16 mouse cellular contexts compared by ENCODE assay signal in genomic region chr11:43417201-43417600, GRCm38 (mm10). TPM values are rescaled to one million over a fixed set of nuclear protein-coding genes. Genes with fewer than 3 reads are reported as not detected.
DNase-seq lines count a peak whose midpoint lies in the region; ATAC-seq and TF ChIP-seq lines count a peak whose summit lies in the region.
"Had no signal": no experiment of that assay in that cellular context is flagged by ENCODE, and none has a peak within 500 bp of the region (broad histone marks: within the 10 kb centered on the region; RNA-seq: fewer than 3 reads in every experiment).

No protein-coding gene starts in this region.

- H3K4me2 ChIP-seq in kidney, embryonic 15.5 days = no peak overlapping the region
- no peak overlapping the region for H3K4me2 ChIP-seq in hindbrain, embryonic 12.5 days (replicated peaks)
- no peak overlapping the region for H3K4me2 ChIP-seq in hindbrain, postnatal 0 days (ENCODE audit: low read depth, low read length)
- no peak overlapping the region for H3K4me2 ChIP-seq in midbrain, embryonic 15.5 days
- H3K4me2 ChIP-seq: heart, embryonic 13.5 days; liver, embryonic 12.5 days had no signal

- no peak for TF ChIP-seq CTCF in hindbrain, postnatal 0 days (IDR thresholded peaks at IDR 0.05; ENCODE audit: low read depth)

- DNase-seq in kidney, postnatal 36 days = no peak
- no peak for DNase-seq in hindbrain, postnatal 0 days (ENCODE audit: low spot score)
- no peak for DNase-seq in layer of hippocampus, adult 11-12 months (ENCODE audit: low spot score)
- DNase-seq in urinary bladder, postnatal 4 days (ENCODE audit: low spot score in 2 of 2) = no peak
- DNase-seq: adrenal gland, postnatal 14 days; gastrocnemius, postnatal 36 days had no signal

- H3K9ac ChIP-seq in kidney, embryonic 15.5 days = no peak overlapping the region
- H3K9ac ChIP-seq in hindbrain, embryonic 12.5 days = no peak overlapping the region
- H3K9ac ChIP-seq in hindbrain, postnatal 0 days (replicated peaks; ENCODE audit: low read length) = no peak overlapping the region
- H3K9ac ChIP-seq in midbrain, embryonic 15.5 days = no peak overlapping the region
- H3K9ac ChIP-seq: heart, embryonic 13.5 days; liver, embryonic 12.5 days had no signal

- no peak overlapping the region for H3K4me3 ChIP-seq in kidney, embryonic 15.5 days (replicated peaks)
- H3K4me3 ChIP-seq in hindbrain, embryonic 12.5 days = no peak overlapping the region
- no peak overlapping the region for H3K4me3 ChIP-seq in hindbrain, postnatal 0 days (ENCODE audit: low read length)
- no peak overlapping the region for H3K4me3 ChIP-seq in midbrain, embryonic 15.5 days
- H3K4me3 ChIP-seq: heart, embryonic 13.5 days; layer of hippocampus, adult 2 months; liver, embryonic 12.5 days had no signal

- 44% methylated on average over 7 of the region's 7 CpGs for WGBS in kidney, embryonic 15.5 days
- 41% methylated on average over 7 of the region's 7 CpGs for WGBS in hindbrain, embryonic 12.5 days
- 28% methylated on average over 7 of the region's 7 CpGs for WGBS in hindbrain, postnatal 0 days
- WGBS in midbrain, embryonic 15.5 days = 27% methylated on average over 7 of the region's 7 CpGs

- no peaks in the 10 kb centered on the region for H3K27me3 ChIP-seq in kidney, embryonic 15.5 days
- H3K27me3 ChIP-seq in hindbrain, embryonic 12.5 days = no peaks in the 10 kb centered on the region
- H3K27me3 ChIP-seq in hindbrain, postnatal 0 days (ENCODE audit: insufficient read depth, low read length) = no peaks in the 10 kb centered on the region
- H3K27me3 ChIP-seq in midbrain, embryonic 15.5 days (replicated peaks) = no peaks in the 10 kb centered on the region
- H3K27me3 ChIP-seq: heart, embryonic 13.5 days; liver, embryonic 12.5 days had no signal

- ATAC-seq in kidney, embryonic 15.5 days (replicated peaks; ENCODE audit: low FRiP score) = peak; percentile 75; the same call in 1 of the 2 replicates
- peak; percentile 49; the same call in 1 of the 2 replicates for ATAC-seq in hindbrain, embryonic 12.5 days (ENCODE audit: low FRiP score)
- ATAC-seq in hindbrain, postnatal 0 days = peak; percentile 72
- peak; percentile 63; the same call in 1 of the 2 replicates for ATAC-seq in midbrain, embryonic 15.5 days (replicated peaks)
- ATAC-seq: CD4-positive, CD25-positive, alpha-beta regulatory T cell, adult 4 months; liver, embryonic 12.5 days; lung, postnatal 0 days had no signal

- no peaks in the 10 kb centered on the region for H3K4me1 ChIP-seq in kidney, embryonic 15.5 days
- H3K4me1 ChIP-seq in hindbrain, embryonic 12.5 days = peaks cover 10% of the 10 kb centered on the region; the same call in 1 of the 2 replicates
- H3K4me1 ChIP-seq in hindbrain, postnatal 0 days (ENCODE audit: insufficient read depth, low read length) = no peaks in the 10 kb centered on the region
- no peaks in the 10 kb centered on the region for H3K4me1 ChIP-seq in midbrain, embryonic 15.5 days
- H3K4me1 ChIP-seq: heart, embryonic 13.5 days; liver, embryonic 12.5 days had no signal

- H3K9me3 ChIP-seq in kidney, embryonic 15.5 days (replicated peaks) = no peaks in the 10 kb centered on the region
- no peaks in the 10 kb centered on the region for H3K9me3 ChIP-seq in hindbrain, embryonic 12.5 days (replicated peaks)
- no peaks in the 10 kb centered on the region for H3K9me3 ChIP-seq in hindbrain, postnatal 0 days (ENCODE audit: low read length)
- no peaks in the 10 kb centered on the region for H3K9me3 ChIP-seq in midbrain, embryonic 15.5 days
- H3K9me3 ChIP-seq: heart, embryonic 13.5 days; liver, embryonic 12.5 days had no signal

- no peak overlapping the region for H3K27ac ChIP-seq in kidney, embryonic 15.5 days
- H3K27ac ChIP-seq in hindbrain, embryonic 12.5 days = no peak overlapping the region
- no peak overlapping the region for H3K27ac ChIP-seq in hindbrain, postnatal 0 days
- no peak overlapping the region for H3K27ac ChIP-seq in midbrain, embryonic 15.5 days
- H3K27ac ChIP-seq: heart, embryonic 13.5 days; layer of hippocampus, adult 2 months; liver, embryonic 12.5 days had no signal

- H3K36me3 ChIP-seq in kidney, embryonic 15.5 days = peaks cover 7% of the 10 kb centered on the region; the same call in 1 of the 2 replicates
- H3K36me3 ChIP-seq in hindbrain, embryonic 12.5 days = 0 out of 2 replicates have a peak, but pooled peaks cover 4% of the 10 kb centered on the region
- no peaks in the 10 kb centered on the region for H3K36me3 ChIP-seq in hindbrain, postnatal 0 days (ENCODE audit: insufficient read depth, low read length)
- no peaks in the 10 kb centered on the region for H3K36me3 ChIP-seq in midbrain, embryonic 15.5 days (replicated peaks)

RNA-seq across cellular contexts. Expression of gene Pttg1, which starts 8.8 kb away (rescaled TPM):
- 100 and 113 TPM in 2 replicates for polyA plus RNA-seq in kidney, embryonic 15.5 days (2015; fragmentation: Nextera tagmentation; extraction: Ambion mirVana)
- 69.8 and 85.6 TPM in 2 replicates for polyA plus RNA-seq in hindbrain, embryonic 12.5 days (2016; fragmentation: Nextera tagmentation; extraction: Ambion mirVana)
- total RNA-seq in hindbrain, postnatal 0 days (2014; rRNA removed) = 21.6 and 23.6 TPM in 2 replicates
- polyA plus RNA-seq in hindbrain, postnatal 0 days (2015; fragmentation: Nextera tagmentation; extraction: Ambion mirVana) = 80.5 and 86.8 TPM in 2 replicates
- 37.4 and 43.8 TPM in 2 replicates for polyA plus RNA-seq in midbrain, embryonic 15.5 days (2015; fragmentation: Nextera tagmentation; extraction: Ambion mirVana)

RNA-seq across cellular contexts. Expression of gene Slu7, which starts 16.3 kb away (rescaled TPM):
- polyA plus RNA-seq in kidney, embryonic 15.5 days (2015; fragmentation: Nextera tagmentation; extraction: Ambion mirVana) = 59.6 and 61.8 TPM in 2 replicates
- 74.0 and 75.0 TPM in 2 replicates for polyA plus RNA-seq in hindbrain, embryonic 12.5 days (2016; fragmentation: Nextera tagmentation; extraction: Ambion mirVana)
- 15.9 and 31.5 TPM in 2 replicates for total RNA-seq in hindbrain, postnatal 0 days (2014; rRNA removed)
- polyA plus RNA-seq in hindbrain, postnatal 0 days (2015; fragmentation: Nextera tagmentation; extraction: Ambion mirVana) = 54.9 and 55.5 TPM in 2 replicates
- 65.3 and 66.8 TPM in 2 replicates for polyA plus RNA-seq in midbrain, embryonic 15.5 days (2015; fragmentation: Nextera tagmentation; extraction: Ambion mirVana)

RNA-seq across cellular contexts. Expression of gene C1qtnf2, which starts 56.9 kb away (rescaled TPM):
- polyA plus RNA-seq in kidney, embryonic 15.5 days (2015; fragmentation: Nextera tagmentation; extraction: Ambion mirVana) = 14.9 and 19.8 TPM in 2 replicates
- polyA plus RNA-seq in hindbrain, embryonic 12.5 days (2016; fragmentation: Nextera tagmentation; extraction: Ambion mirVana) = 5.2 and 5.4 TPM in 2 replicates
- 13.9 and 15.7 TPM in 2 replicates for total RNA-seq in hindbrain, postnatal 0 days (2014; rRNA removed)
- polyA plus RNA-seq in hindbrain, postnatal 0 days (2015; fragmentation: Nextera tagmentation; extraction: Ambion mirVana) = 21.5 and 21.6 TPM in 2 replicates
- 9.7 and 10.0 TPM in 2 replicates for polyA plus RNA-seq in midbrain, embryonic 15.5 days (2015; fragmentation: Nextera tagmentation; extraction: Ambion mirVana)
- total RNA-seq: megakaryocyte-erythroid progenitor cell, adult 5-6 weeks; neutrophil, adult 5-6 weeks had no signal
- polyA plus RNA-seq: CD4-positive, CD25-positive, alpha-beta regulatory T cell, adult 4 months had no signal
